Comparison of ENCODE assay signal across 8 mouse cellular contexts in the genomic region with DNA sequence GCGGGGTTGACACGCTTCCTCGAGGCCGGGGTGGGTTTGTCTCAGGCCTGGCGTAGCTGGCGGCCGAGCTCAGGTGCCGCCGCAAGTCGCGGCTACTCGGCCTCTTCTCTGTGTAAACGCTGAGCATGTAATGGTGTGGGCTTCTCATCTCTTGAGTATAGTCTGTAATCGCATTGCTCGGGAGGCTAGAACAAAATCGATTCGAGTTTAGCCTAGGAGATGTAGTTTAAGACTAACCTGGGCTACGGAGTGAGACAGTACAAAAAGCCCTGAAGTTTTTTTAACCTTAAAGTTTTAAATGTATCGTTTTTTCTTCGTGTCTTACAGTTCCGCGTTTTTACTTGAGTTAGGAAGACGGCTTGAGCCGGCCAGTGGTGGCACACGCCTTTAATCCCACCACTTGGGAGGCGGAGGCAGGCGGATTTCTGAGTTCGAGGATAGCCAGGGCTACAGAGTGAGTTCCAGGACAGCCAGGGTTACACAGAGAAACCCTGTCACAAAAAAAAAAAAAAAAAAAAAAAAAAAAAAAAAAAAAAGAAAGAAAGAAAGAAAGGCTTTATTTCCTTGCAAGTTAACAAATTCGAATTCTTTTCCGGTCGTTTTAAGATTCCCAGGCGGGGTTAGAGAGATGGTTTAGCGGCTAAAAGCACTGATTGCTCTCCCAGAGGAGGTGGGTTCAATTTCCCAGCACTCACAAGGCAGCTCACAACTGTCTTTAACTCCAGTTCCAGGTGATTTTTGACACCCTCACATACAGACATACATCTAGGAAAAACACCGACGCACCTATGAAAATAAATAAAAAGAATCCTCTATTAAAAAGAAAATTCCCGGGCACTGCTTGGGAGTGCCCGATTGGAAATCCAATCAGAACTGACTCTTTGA. TPM values are rescaled to one million over a fixed set of nuclear protein-coding genes. Genes with fewer than 3 reads are reported as not detected.
DNase-seq lines count a peak whose midpoint lies in the region; ATAC-seq and TF ChIP-seq lines count a peak whose summit lies in the region.

No protein-coding gene starts in this region.

- H3K9me3 ChIP-seq in lung, postnatal 0 days (ENCODE audit: low read length) = no peaks in the 10 kb centered on the region
- H3K9me3 ChIP-seq in hindbrain, embryonic 10.5 days = no peaks in the 10 kb centered on the region

- WGBS in lung, postnatal 0 days = 4% methylated on average over 37 of the region's 37 CpGs
- WGBS in hindbrain, embryonic 10.5 days = 9% methylated on average over 37 of the region's 37 CpGs
- 14% methylated on average over 29 of the region's 37 CpGs for WGBS in macrophage (ENCODE audit: missing documents)

- TF ChIP-seq EP300 in lung, postnatal 0 days (IDR thresholded peaks at IDR 0.05) = no peak

- no peaks in the 10 kb centered on the region; the same call in 1 of the 2 replicates for H3K4me1 ChIP-seq in lung, postnatal 0 days (ENCODE audit: insufficient read depth, low read depth, low read length)
- H3K4me1 ChIP-seq in hindbrain, embryonic 10.5 days (replicated peaks) = peaks cover 33% of the 10 kb centered on the region

- H3K4me3 ChIP-seq in lung, postnatal 0 days (ENCODE audit: low read depth, low read length) = peak overlapping the region; percentile 62
- peak overlapping the region; percentile 75 for H3K4me3 ChIP-seq in hindbrain, embryonic 10.5 days
- H3K4me3 ChIP-seq in macrophage (ENCODE audit: inconsistent target) = peak overlapping the region; percentile 59

- no peaks in the 10 kb centered on the region for H3K27me3 ChIP-seq in lung, postnatal 0 days (replicated peaks; ENCODE audit: insufficient read depth, low read length)
- no peaks in the 10 kb centered on the region for H3K27me3 ChIP-seq in hindbrain, embryonic 10.5 days (ENCODE audit: insufficient read depth, poor library complexity, severe bottlenecking)

- no peak for TF ChIP-seq CTCF in lung, postnatal 0 days (IDR thresholded peaks at IDR 0.05)

- peak; percentile 50 for DNase-seq in lung, postnatal 0 days (ENCODE audit: low spot score)
- no peak for DNase-seq in lung, postnatal 36 days
- DNase-seq in c-Kit-positive CD71-positive TER-119-positive erythroid progenitor cells, embryonic 14.5 days (ENCODE audit: low spot score) = peak; percentile 35
- DNase-seq in hindbrain, embryonic 10.5 days (ENCODE audit: low spot score) = no peak
- DNase-seq in gastrocnemius, adult 18-20 months (ENCODE audit: low spot score) = no peak
- no peak for DNase-seq in adrenal gland, postnatal 14 days
- no peak for DNase-seq in right cerebral cortex, postnatal 14 days

- peak overlapping the region; percentile 84 for H3K4me2 ChIP-seq in lung, postnatal 0 days (replicated peaks; ENCODE audit: low read depth, low read length)

- ATAC-seq in lung, postnatal 0 days = peak; percentile 53

- no peaks in the 10 kb centered on the region for H3K36me3 ChIP-seq in lung, postnatal 0 days (ENCODE audit: insufficient read depth, low read length)
- peaks cover 52% of the 10 kb centered on the region for H3K36me3 ChIP-seq in hindbrain, embryonic 10.5 days
- H3K36me3 ChIP-seq in macrophage (ENCODE audit: inconsistent target) = peaks cover 10% of the 10 kb centered on the region; the same call in 1 of the 2 replicates

- 0 out of 2 replicates have a peak overlapping the region, but pooled peaks have one; percentile 6 for H3K27ac ChIP-seq in lung, postnatal 0 days (ENCODE audit: low read length)
- peak overlapping the region; percentile 94 for H3K27ac ChIP-seq in hindbrain, embryonic 10.5 days
- peak overlapping the region; percentile 56 for H3K27ac ChIP-seq in macrophage

- H3K79me2 ChIP-seq in macrophage (ENCODE audit: inconsistent target) = peaks cover 50% of the 10 kb centered on the region

- H3K9ac ChIP-seq in lung, postnatal 0 days (replicated peaks; ENCODE audit: low read depth) = peak overlapping the region; percentile 40

RNA-seq across cellular contexts. Expression of a gene that starts 0.8 kb away (rescaled TPM):
- 8.4 and 13.8 TPM in 2 replicates for polyA plus RNA-seq in lung, postnatal 0 days (2015; fragmentation: Nextera tagmentation; extraction: Ambion mirVana)
- 175 and 232 TPM in 2 replicates for polyA plus RNA-seq in hindbrain, embryonic 10.5 days (2016; fragmentation: Nextera tagmentation; extraction: Ambion mirVana)
- 10 to 100 TPM in 9 of 26 experiments, 1 to 10 TPM in 17; 1.1 to 56.5 (median 7.6) TPM for total RNA-seq in macrophage (2018; cell fraction: chromatin; rRNA removed)
- total RNA-seq in macrophage (2018; cell fraction: cytosol; rRNA removed) = 1 to 10 TPM; 1.5 to 9.8 (median 3.6) TPM
- 10 to 100 TPM in 2 of 26 experiments, 1 to 10 TPM in 24; 1.3 to 27.8 (median 3.9) TPM for total RNA-seq in macrophage (2018; cell fraction: nucleus; rRNA removed)
- 2.1 to 15.2 TPM (median 9.7 TPM) in 3 replicates for polyA plus RNA-seq in macrophage (2018)
- under 1 TPM in 1 of 2 experiments, not detected in 1; 0.19 TPM for total RNA-seq in gastrocnemius, adult 18-20 months (2021)
- 31.8 and 32.4 TPM in 2 replicates for total RNA-seq in adrenal gland, postnatal 14 days (2021)

RNA-seq across cellular contexts. Expression of a gene that starts 25.6 kb away (rescaled TPM):
- 2.8 and 3.4 TPM in 2 replicates for polyA plus RNA-seq in lung, postnatal 0 days (2015; fragmentation: Nextera tagmentation; extraction: Ambion mirVana)
- polyA plus RNA-seq in hindbrain, embryonic 10.5 days (2016; fragmentation: Nextera tagmentation; extraction: Ambion mirVana) = 16.6 and 19.6 TPM in 2 replicates
- total RNA-seq in macrophage (2018; cell fraction: chromatin; rRNA removed) = 10 to 100 TPM; 14.2 to 90.6 (median 46.6) TPM
- 10 to 100 TPM in 13 of 26 experiments, 1 to 10 TPM in 13; 6.6 to 14.9 (median 10.0) TPM for total RNA-seq in macrophage (2018; cell fraction: cytosol; rRNA removed)
- total RNA-seq in macrophage (2018; cell fraction: nucleus; rRNA removed) = 10 to 100 TPM in 25 of 26 experiments, 1 to 10 TPM in 1; 7.6 to 44.2 (median 20.5) TPM
- 9.4 to 14.3 TPM (median 12.9 TPM) in 3 replicates for polyA plus RNA-seq in macrophage (2018)
- total RNA-seq in gastrocnemius, adult 18-20 months (2021) = 1 to 10 TPM; 2.7 to 3.0 TPM
- total RNA-seq in adrenal gland, postnatal 14 days (2021) = 15.9 and 19.5 TPM in 2 replicates

RNA-seq across cellular contexts. Expression of a gene that starts 29.2 kb away (rescaled TPM):
- 3.4 and 3.8 TPM in 2 replicates for polyA plus RNA-seq in lung, postnatal 0 days (2015; fragmentation: Nextera tagmentation; extraction: Ambion mirVana)
- 12.2 and 12.9 TPM in 2 replicates for polyA plus RNA-seq in hindbrain, embryonic 10.5 days (2016; fragmentation: Nextera tagmentation; extraction: Ambion mirVana)
- 10 to 100 TPM in 24 of 26 experiments, 1 to 10 TPM in 2; 8.5 to 52.2 (median 31.2) TPM for total RNA-seq in macrophage (2018; cell fraction: chromatin; rRNA removed)
- 1 to 10 TPM in 22 of 26 experiments, under 1 TPM in 4; 0.53 to 5.2 (median 2.0) TPM for total RNA-seq in macrophage (2018; cell fraction: cytosol; rRNA removed)
- total RNA-seq in macrophage (2018; cell fraction: nucleus; rRNA removed) = 10 to 100 TPM in 23 of 26 experiments, 1 to 10 TPM in 3; 5.6 to 42.2 (median 17.7) TPM
- polyA plus RNA-seq in macrophage (2018) = 2.3 to 2.8 TPM (median 2.4 TPM) in 3 replicates
- total RNA-seq in gastrocnemius, adult 18-20 months (2021) = 1 to 10 TPM; 6.7 to 7.8 TPM
- 6.6 and 10.3 TPM in 2 replicates for total RNA-seq in adrenal gland, postnatal 14 days (2021)

RNA-seq across cellular contexts. Expression of a gene that starts 34.0 kb away (rescaled TPM):
- polyA plus RNA-seq in lung, postnatal 0 days (2015; fragmentation: Nextera tagmentation; extraction: Ambion mirVana) = 40.8 and 46.0 TPM in 2 replicates
- 40.4 and 47.4 TPM in 2 replicates for polyA plus RNA-seq in hindbrain, embryonic 10.5 days (2016; fragmentation: Nextera tagmentation; extraction: Ambion mirVana)
- total RNA-seq in macrophage (2018; cell fraction: chromatin; rRNA removed) = 10 to 100 TPM in 12 of 26 experiments, 1 to 10 TPM in 14; 2.3 to 23.4 (median 9.6) TPM
- 10 to 100 TPM in 21 of 26 experiments, 1 to 10 TPM in 5; 5.1 to 21.2 (median 16.8) TPM for total RNA-seq in macrophage (2018; cell fraction: cytosol; rRNA removed)
- total RNA-seq in macrophage (2018; cell fraction: nucleus; rRNA removed) = 10 to 100 TPM in 15 of 26 experiments, 1 to 10 TPM in 11; 3.8 to 32.0 (median 13.5) TPM
- 10.5 to 19.3 TPM (median 14.7 TPM) in 3 replicates for polyA plus RNA-seq in macrophage (2018)
- 10 to 100 TPM; 20.7 to 22.5 TPM for total RNA-seq in gastrocnemius, adult 18-20 months (2021)
- total RNA-seq in adrenal gland, postnatal 14 days (2021) = 38.5 and 47.5 TPM in 2 replicates

RNA-seq across cellular contexts. Expression of a gene that starts 45.8 kb away (rescaled TPM):
- 30.3 and 32.9 TPM in 2 replicates for polyA plus RNA-seq in lung, postnatal 0 days (2015; fragmentation: Nextera tagmentation; extraction: Ambion mirVana)
- 46.2 and 54.6 TPM in 2 replicates for polyA plus RNA-seq in hindbrain, embryonic 10.5 days (2016; fragmentation: Nextera tagmentation; extraction: Ambion mirVana)
- total RNA-seq in macrophage (2018; cell fraction: chromatin; rRNA removed) = 10 to 100 TPM; 18.0 to 61.1 (median 36.9) TPM
- 10 to 100 TPM; 11.1 to 24.4 (median 17.7) TPM for total RNA-seq in macrophage (2018; cell fraction: cytosol; rRNA removed)
- total RNA-seq in macrophage (2018; cell fraction: nucleus; rRNA removed) = 10 to 100 TPM; 15.6 to 55.1 (median 26.9) TPM
- polyA plus RNA-seq in macrophage (2018) = 14.3 to 19.5 TPM (median 16.2 TPM) in 3 replicates
- total RNA-seq in gastrocnemius, adult 18-20 months (2021) = 10 to 100 TPM in 1 of 2 experiments, 1 to 10 TPM in 1; 9.9 to 10.1 TPM
- total RNA-seq in adrenal gland, postnatal 14 days (2021) = 52.5 and 59.0 TPM in 2 replicates

Comparison
In these comparisons a context has a peak if more than half of its experiments do, and no peak if none do; other contexts are left out.
1. DNase-seq: peak in lung, postnatal 0 days (single experiment) and c-Kit-positive CD71-positive TER-119-positive erythroid progenitor cells, embryonic 14.5 days (single experiment); none in lung, postnatal 36 days (single experiment), hindbrain, embryonic 10.5 days (single experiment), gastrocnemius, adult 18-20 months (single experiment), adrenal gland, postnatal 14 days (single experiment) and right cerebral cortex, postnatal 14 days (single experiment).
2. H3K27ac ChIP-seq: peak in every context shown above with its lines; median percentile 94 in hindbrain, embryonic 10.5 days; 56 in macrophage; 6 in lung, postnatal 0 days.
3. RNA of a gene that starts 0.8 kb away (polyA plus RNA-seq): 175 to 232 TPM in hindbrain, embryonic 10.5 days; 2.1 to 15.2 TPM in macrophage and 8.4 to 13.8 TPM in lung, postnatal 0 days; every median in the first group is over 10 times any median in the second.
4. Peak in every context shown above with its lines, with median percentiles within 50 percentile points of each other: H3K4me3 ChIP-seq.